Mouse (Mus musculus) embryonic facial prominence, embryonic 15.5 days (tissue): ENCODE results near the gene Sgpp1. TPM values are rescaled to one million over a fixed set of nuclear protein-coding genes. Genes with fewer than 3 reads are reported as not detected.

Experiments used
- ATAC-seq: fragments of 200-750 bp; cut with Nextera tagmentation; 2 replicates; pipeline ENCODE4 v1.8.0; 2017; ENCODE audit warnings: low read depth, moderate TSS enrichment; ENCODE audit not compliant: insufficient number of reproducible peaks, low FRiP score, low TSS enrichment
- H3K27ac ChIP-seq: fragments of 300-500 bp; sonication (generic); replicated peaks from 2 replicates; pipeline ENCODE4 v1.5.1; 2015; ENCODE audit warnings: mild to moderate bottlenecking, inconsistent platforms
- H3K27me3 ChIP-seq: fragments of 300-500 bp; sonication (generic); 2 replicates; pipeline ENCODE4 v1.6.1; 2015; ENCODE audit warnings: inconsistent platforms
- H3K36me3 ChIP-seq: fragments of 300-500 bp; sonication (generic); 2 replicates; pipeline ENCODE4 v1.6.1; 2015; ENCODE audit warnings: mild to moderate bottlenecking, inconsistent platforms
- H3K4me1 ChIP-seq: fragments of 300-500 bp; sonication (generic); 2 replicates; pipeline ENCODE4 v1.6.1; 2015; ENCODE audit warnings: inconsistent platforms
- H3K4me2 ChIP-seq: fragments of 300-500 bp; sonication (generic); replicated peaks from 2 replicates; pipeline ENCODE4 v1.6.1; 2015; ENCODE audit warnings: mild to moderate bottlenecking, inconsistent platforms
- H3K4me3 ChIP-seq: fragments of 300-500 bp; sonication (generic); replicated peaks from 2 replicates; pipeline ENCODE4 v1.5.1; 2015; ENCODE audit warnings: mild to moderate bottlenecking, inconsistent platforms
- H3K9ac ChIP-seq: fragments of 300-500 bp; sonication (generic); 2 replicates; pipeline ENCODE4 v1.6.1; 2015; ENCODE audit warnings: inconsistent platforms
- H3K9me3 ChIP-seq: fragments of 300-500 bp; sonication (generic); replicated peaks from 2 replicates; pipeline ENCODE4 v1.6.1; 2016; ENCODE audit warnings: inconsistent platforms
- WGBS: fragments of 180-500 bp; shearing (Covaris S2); methylation state at CpG from one replicate; pipeline ENCODE4 v1.1.7; 2015; 5-methylcytosine and 5-hydroxymethylcytosine counted together
- polyA plus RNA-seq: library from polyadenylated mRNA; unstranded; fragments of >200 nt; fragmentation: Nextera tagmentation; extraction: Ambion mirVana; gene quantifications from 2 replicates; pipeline ENCODE4 v1.2.1, GENCODE M21; 2015

Gene Sgpp1
- polyA plus RNA-seq, 1 experiment from 2014 or later = 30.4 TPM

DNA sequence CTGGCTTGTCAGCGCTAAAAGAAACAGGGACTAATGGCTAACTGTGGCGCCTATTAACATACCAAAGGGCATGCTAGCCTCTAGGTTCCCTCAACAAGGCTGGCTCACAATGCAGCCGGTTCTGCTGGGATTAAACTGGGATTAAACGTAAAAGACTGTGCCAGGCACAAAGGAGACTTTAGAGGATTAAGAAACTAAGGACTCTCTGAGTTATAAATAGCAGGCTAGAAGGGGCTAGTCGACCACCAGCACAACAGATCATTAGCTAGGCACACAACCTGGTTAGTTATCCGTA lies 71.1 kb downstream of the Sgpp1 start:
- Histone ChIP-seq H3K4me1 (0 out of 2 replicates have a peak, but pooled peaks cover 5% of the 10 kb centered on the region), H3K36me3 (no peaks in the 10 kb centered on the region), H3K4me3 (no peak overlapping the region), H3K9me3 (no peaks in the 10 kb centered on the region), H3K27ac (no peak overlapping the region), H3K4me2 (no peak overlapping the region), H3K27me3 (no peaks in the 10 kb centered on the region), H3K9ac (no peak overlapping the region)
- ATAC-seq = no peak
- WGBS = 28% methylated on average over 6 of the region's 6 CpGs

Other genes starting within 250 kb of the Sgpp1 start
- gene Ppp2r5e, start 139.5 kb downstream of the Sgpp1 start, polyA plus RNA-seq = 12.4 and 13.1 TPM in 2 replicates
- gene Wdr89, start 66.2 kb downstream of the Sgpp1 start, polyA plus RNA-seq = 11.6 and 13.4 TPM in 2 replicates
- gene Syne2, start 82.4 kb upstream of the Sgpp1 start, polyA plus RNA-seq = 40.8 and 45.2 TPM in 2 replicates